8 mouse cellular contexts compared by ENCODE assay signal in genomic region chr16:38549479-38550396, GRCm38 (mm10). TPM values are rescaled to one million over a fixed set of nuclear protein-coding genes. Genes with fewer than 3 reads are reported as not detected.
DNase-seq lines count a peak whose midpoint lies in the region; ATAC-seq and TF ChIP-seq lines count a peak whose summit lies in the region.

Poglut1 (minus strand) TSS chr16:38550258.

- peak; percentile 59 to 60 for DNase-seq in CD8-positive naive resting alpha-beta T cell, adult 2 months (ENCODE audit: low read depth in 2 of 2, low spot score in 2 of 2)
- DNase-seq in c-Kit-positive CD71-positive TER-119-negative erythroid progenitor cells, embryonic 14.5 days (ENCODE audit: low read depth) = peak; percentile 54
- peak; percentile 76 to 88 for DNase-seq in kidney, postnatal 36 days
- DNase-seq in stomach, postnatal 0 days (ENCODE audit: low spot score) = peak; percentile 82

- peak within 1 kb of the TSS; percentile 71 for H3K27ac ChIP-seq in forebrain, embryonic 12.5 days
- no peak within 1 kb of the TSS for H3K27ac ChIP-seq in heart, embryonic 16.5 days (ENCODE audit: low read length)
- no peak within 1 kb of the TSS for H3K27ac ChIP-seq in liver, embryonic 15.5 days (replicated peaks)
- H3K27ac ChIP-seq in neural tube, embryonic 12.5 days = no peak within 1 kb of the TSS
- peak within 1 kb of the TSS; percentile 35; the same call in 1 of the 2 replicates for H3K27ac ChIP-seq in stomach, postnatal 0 days (replicated peaks)

- H3K9ac ChIP-seq in forebrain, embryonic 12.5 days = peak within 1 kb of the TSS; percentile 94
- H3K9ac ChIP-seq in heart, embryonic 16.5 days (ENCODE audit: low read length) = peak within 1 kb of the TSS; percentile 86
- H3K9ac ChIP-seq in liver, embryonic 15.5 days = peak within 1 kb of the TSS; percentile 70
- peak within 1 kb of the TSS; percentile 85 for H3K9ac ChIP-seq in neural tube, embryonic 12.5 days
- H3K9ac ChIP-seq in stomach, postnatal 0 days (ENCODE audit: low read length) = peak within 1 kb of the TSS; percentile 86

- peak; percentile 8; the same call in 1 of the 2 replicates for TF ChIP-seq CTCF in stomach, postnatal 0 days (IDR thresholded peaks at IDR 0.05; ENCODE audit: low read depth)

- ATAC-seq in forebrain, embryonic 12.5 days (ENCODE audit: low FRiP score) = peak; percentile 95
- ATAC-seq in heart, embryonic 16.5 days (replicated peaks; ENCODE audit: extremely low read depth, insufficient read depth, low FRiP score) = peak; percentile 89
- ATAC-seq in liver, embryonic 15.5 days (ENCODE audit: insufficient read depth) = peak; percentile 70
- ATAC-seq in neural tube, embryonic 12.5 days (ENCODE audit: low FRiP score, low read depth) = peak; percentile 94
- ATAC-seq in stomach, postnatal 0 days (ENCODE audit: low FRiP score, low TSS enrichment) = peak; percentile 90

- no peaks in the 10 kb centered on the region for H3K9me3 ChIP-seq in forebrain, embryonic 12.5 days
- no peaks in the 10 kb centered on the region for H3K9me3 ChIP-seq in heart, embryonic 16.5 days (replicated peaks; ENCODE audit: control insufficient read depth, low read length)
- no peaks in the 10 kb centered on the region for H3K9me3 ChIP-seq in liver, embryonic 15.5 days (replicated peaks)
- H3K9me3 ChIP-seq in neural tube, embryonic 12.5 days = no peaks in the 10 kb centered on the region
- H3K9me3 ChIP-seq in stomach, postnatal 0 days (ENCODE audit: control insufficient read depth, low read length) = no peaks in the 10 kb centered on the region

- WGBS in forebrain, embryonic 12.5 days = 1% methylated on average over 54 of the region's 54 CpGs
- 4% methylated on average over 54 of the region's 54 CpGs for WGBS in heart, embryonic 16.5 days
- whole genome bisulfite sequencing in liver, embryonic 15.5 days (ENCODE audit: insufficient replicate concordance) = 3% methylated on average over 54 of the region's 54 CpGs
- WGBS in neural tube, embryonic 12.5 days = 2% methylated on average over 54 of the region's 54 CpGs
- 2% methylated on average over 52 of the region's 54 CpGs for WGBS in stomach, postnatal 0 days

- peaks cover 17% of the 10 kb centered on the region for H3K4me1 ChIP-seq in forebrain, embryonic 12.5 days
- no peaks in the 10 kb centered on the region for H3K4me1 ChIP-seq in heart, embryonic 16.5 days (ENCODE audit: control insufficient read depth, insufficient read depth, low read length)
- H3K4me1 ChIP-seq in liver, embryonic 15.5 days (replicated peaks) = peaks cover 20% of the 10 kb centered on the region
- peaks cover 14% of the 10 kb centered on the region for H3K4me1 ChIP-seq in neural tube, embryonic 12.5 days
- H3K4me1 ChIP-seq in stomach, postnatal 0 days (replicated peaks; ENCODE audit: control insufficient read depth, insufficient read depth) = peaks cover 4% of the 10 kb centered on the region; the same call in 1 of the 2 replicates

- no peak for TF ChIP-seq EP300 in stomach, postnatal 0 days (optimal IDR thresholded peaks at IDR 0.05)

- H3K4me3 ChIP-seq in forebrain, embryonic 12.5 days (replicated peaks) = peak within 1 kb of the TSS; percentile 91
- H3K4me3 ChIP-seq in heart, embryonic 16.5 days (ENCODE audit: low read length) = peak within 1 kb of the TSS; percentile 79
- peak within 1 kb of the TSS; percentile 78 for H3K4me3 ChIP-seq in liver, embryonic 15.5 days (replicated peaks)
- H3K4me3 ChIP-seq in neural tube, embryonic 12.5 days = peak within 1 kb of the TSS; percentile 84
- H3K4me3 ChIP-seq in stomach, postnatal 0 days (ENCODE audit: low read depth, low read length) = peak within 1 kb of the TSS; percentile 89

- H3K4me2 ChIP-seq in forebrain, embryonic 12.5 days = peak within 1 kb of the TSS; percentile 68
- H3K4me2 ChIP-seq in heart, embryonic 16.5 days (ENCODE audit: low read depth, low read length) = peak within 1 kb of the TSS; percentile 71
- peak within 1 kb of the TSS; percentile 93 for H3K4me2 ChIP-seq in liver, embryonic 15.5 days
- H3K4me2 ChIP-seq in neural tube, embryonic 12.5 days (replicated peaks) = peak within 1 kb of the TSS; percentile 64
- H3K4me2 ChIP-seq in stomach, postnatal 0 days (replicated peaks; ENCODE audit: low read depth) = peak within 1 kb of the TSS; percentile 98

- peaks cover 25% of the 10 kb centered on the region for H3K27me3 ChIP-seq in forebrain, embryonic 12.5 days
- no peaks in the 10 kb centered on the region; the same call in 1 of the 2 replicates for H3K27me3 ChIP-seq in heart, embryonic 16.5 days (ENCODE audit: control insufficient read depth, insufficient read depth, low read length)
- peaks cover 23% of the 10 kb centered on the region for H3K27me3 ChIP-seq in liver, embryonic 15.5 days
- peaks cover 7% of the 10 kb centered on the region; the same call in 1 of the 2 replicates for H3K27me3 ChIP-seq in neural tube, embryonic 12.5 days (replicated peaks)
- H3K27me3 ChIP-seq in stomach, postnatal 0 days (ENCODE audit: control insufficient read depth, insufficient read depth, low read length) = no peaks in the 10 kb centered on the region

- peaks cover 26% of the 10 kb centered on the region for H3K36me3 ChIP-seq in forebrain, embryonic 12.5 days (replicated peaks)
- peaks cover 8% of the 10 kb centered on the region; the same call in 1 of the 2 replicates for H3K36me3 ChIP-seq in heart, embryonic 16.5 days (ENCODE audit: control insufficient read depth, insufficient read depth)
- no peaks in the 10 kb centered on the region for H3K36me3 ChIP-seq in liver, embryonic 15.5 days (replicated peaks)
- peaks cover 19% of the 10 kb centered on the region for H3K36me3 ChIP-seq in neural tube, embryonic 12.5 days
- H3K36me3 ChIP-seq in stomach, postnatal 0 days (ENCODE audit: control insufficient read depth, insufficient read depth, low read length) = no peaks in the 10 kb centered on the region; the same call in 1 of the 2 replicates

RNA-seq across cellular contexts. Expression of gene Poglut1, which starts in this region (rescaled TPM):
- polyA plus RNA-seq in forebrain, embryonic 12.5 days (2016; fragmentation: Nextera tagmentation; extraction: Ambion mirVana) = 72.7 and 78.4 TPM in 2 replicates
- 27.4 and 28.9 TPM in 2 replicates for polyA plus RNA-seq in heart, embryonic 16.5 days (2015; fragmentation: Nextera tagmentation; extraction: Ambion mirVana)
- 7.1 and 7.6 TPM in 2 replicates for polyA plus RNA-seq in liver, embryonic 15.5 days (2015; fragmentation: Nextera tagmentation; extraction: Ambion mirVana)
- 70.2 and 72.9 TPM in 2 replicates for polyA plus RNA-seq in neural tube, embryonic 12.5 days (2016; fragmentation: Nextera tagmentation; extraction: Ambion mirVana)
- 16.0 and 16.3 TPM in 2 replicates for polyA plus RNA-seq in stomach, postnatal 0 days (2015; fragmentation: Nextera tagmentation; extraction: Ambion mirVana)

Comparison
In these comparisons a context has a peak if more than half of its experiments do, and no peak if none do; other contexts are left out.
1. H3K27ac ChIP-seq: peak in forebrain, embryonic 12.5 days (single experiment) and stomach, postnatal 0 days (single experiment); none in heart, embryonic 16.5 days (single experiment), liver, embryonic 15.5 days (single experiment) and neural tube, embryonic 12.5 days (single experiment).
2. Peak in every context shown above with its lines, with median percentiles within 50 percentile points of each other: DNase-seq, ATAC-seq, H3K4me2 ChIP-seq, H3K4me3 ChIP-seq and H3K9ac ChIP-seq.